Mouse (Mus musculus) kidney, postnatal 25 days (tissue): ENCODE results near the gene Cfap61.
A peak's percentile ranks its signal among the peaks of the same experiment; 100 is the strongest.

Experiments
- DNase-seq, 2 experiments: peaks; one replicate each; pipeline ENCODE4 v3.0.0; 2021; ENCODE audit warnings: mixed read lengths in 2 of 2

Gene Cfap61

DNA sequence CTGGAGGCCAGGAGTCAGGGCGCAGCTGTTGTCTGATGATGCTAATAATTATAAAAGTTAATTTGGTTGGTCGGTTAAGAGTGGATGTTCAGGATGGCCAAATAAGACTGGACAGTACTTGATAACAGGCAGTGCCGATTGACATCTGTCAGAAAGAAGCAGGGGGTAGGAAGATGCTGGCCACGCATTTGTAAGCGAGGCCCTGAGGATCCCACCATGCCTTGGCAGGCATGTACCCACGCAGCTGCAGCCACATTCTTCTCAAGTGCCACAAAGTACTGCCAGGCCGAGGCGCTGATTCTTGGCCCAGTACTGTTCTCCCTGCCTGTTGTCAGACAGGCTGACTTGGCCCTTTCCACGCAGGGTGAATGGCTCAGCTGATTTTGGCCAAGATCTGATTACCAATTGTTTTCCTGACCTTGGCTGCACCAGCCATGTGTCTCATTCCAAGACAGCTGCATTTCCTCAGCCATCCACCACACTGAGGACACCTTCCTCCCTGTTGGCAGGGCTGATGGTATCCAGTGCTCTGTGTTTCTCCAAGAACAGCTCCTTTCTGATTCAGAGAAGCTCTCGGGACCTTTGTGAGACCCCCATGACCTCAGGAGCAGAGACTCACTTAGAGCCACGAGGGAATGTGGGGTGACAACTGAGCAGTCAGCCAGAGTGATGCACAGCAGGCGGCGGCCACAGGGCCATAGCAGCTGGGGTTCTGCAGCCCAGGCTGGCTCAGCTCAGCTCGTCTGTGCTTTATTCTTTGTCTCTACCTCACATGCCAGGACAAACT, 233.6 kb downstream of the Cfap61 start:
- no peak for DNase-seq

DNA sequence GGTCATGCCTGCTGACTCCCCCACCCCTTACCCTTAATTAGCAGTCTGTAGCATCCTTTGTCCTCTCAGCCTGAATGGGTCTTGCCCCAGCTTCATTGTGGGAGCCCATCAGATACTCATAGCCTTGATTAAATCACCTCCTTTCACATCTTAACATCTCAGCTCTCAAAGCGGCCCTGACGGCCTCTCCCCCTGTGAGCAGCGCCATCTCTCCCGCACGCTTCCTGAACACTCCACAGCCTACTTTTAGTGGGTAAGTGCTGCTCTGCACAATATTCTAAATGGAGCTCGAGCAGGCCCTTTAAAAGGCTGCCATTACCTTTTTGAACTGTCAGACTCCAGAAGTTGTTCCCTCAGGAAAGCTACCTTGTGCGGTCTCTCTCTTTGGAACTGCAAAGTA, 234.9 kb downstream of the Cfap61 start:
- no peak for DNase-seq

DNA sequence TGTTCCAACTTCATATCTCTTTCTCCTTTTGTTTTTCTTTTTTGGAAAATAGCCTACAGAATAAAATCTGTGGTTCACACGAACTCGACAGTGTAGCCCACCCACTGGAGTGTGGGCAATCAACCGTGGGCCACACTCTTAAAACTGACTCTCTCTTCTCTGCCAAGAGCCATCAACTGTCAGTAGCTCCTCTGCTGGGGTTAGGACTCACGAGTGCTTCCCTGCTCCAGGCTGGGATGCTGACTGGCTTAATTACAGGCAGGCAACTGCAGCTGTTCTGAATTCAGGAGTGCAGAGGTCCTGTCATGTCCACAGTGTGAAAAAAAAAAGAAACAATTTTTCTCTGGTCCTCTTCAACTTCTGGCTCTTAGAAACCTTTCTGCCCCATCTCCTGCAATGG, 237.5 kb downstream of the Cfap61 start:
- no peak for DNase-seq

DNA sequence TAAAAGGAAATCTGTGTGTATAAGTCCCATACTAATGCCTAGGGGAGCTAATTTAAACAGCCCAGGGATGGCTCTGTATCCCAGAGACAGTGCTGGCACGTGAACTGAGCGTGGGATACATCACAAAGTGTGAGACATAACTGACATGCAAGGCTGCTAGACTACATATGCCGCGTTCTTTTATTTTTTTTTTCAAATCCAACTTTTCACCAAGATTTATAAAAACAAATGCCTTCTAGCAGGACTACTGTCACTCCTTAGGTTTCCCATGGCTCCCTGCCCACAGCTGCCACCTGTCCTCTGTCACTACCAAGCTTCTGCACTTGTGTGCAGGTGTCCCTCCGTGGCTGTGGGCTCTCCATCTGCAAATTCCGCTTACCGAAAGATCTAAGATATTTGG, 239.6 kb downstream of the Cfap61 start:
- no peak for DNase-seq

DNA sequence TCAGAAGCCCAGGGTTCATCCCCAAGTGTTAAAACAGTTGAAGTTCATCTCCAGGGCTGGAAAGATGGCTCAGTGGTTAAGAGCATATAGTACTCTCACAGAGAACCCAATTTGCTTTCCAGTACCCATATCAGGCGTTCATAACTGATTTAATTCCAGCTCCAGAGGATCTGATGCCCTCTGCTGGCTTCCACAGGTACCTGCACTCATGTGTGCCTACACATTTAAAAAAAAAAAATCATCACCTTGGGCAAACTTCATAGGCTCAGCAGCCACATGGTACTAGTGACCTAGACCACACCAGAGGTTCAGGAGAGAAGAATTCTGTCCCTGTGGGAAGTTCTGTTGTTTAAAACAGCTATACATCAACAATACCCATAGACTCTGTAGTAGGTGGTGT, 244.1 kb downstream of the Cfap61 start:
- no peak for DNase-seq

DNA sequence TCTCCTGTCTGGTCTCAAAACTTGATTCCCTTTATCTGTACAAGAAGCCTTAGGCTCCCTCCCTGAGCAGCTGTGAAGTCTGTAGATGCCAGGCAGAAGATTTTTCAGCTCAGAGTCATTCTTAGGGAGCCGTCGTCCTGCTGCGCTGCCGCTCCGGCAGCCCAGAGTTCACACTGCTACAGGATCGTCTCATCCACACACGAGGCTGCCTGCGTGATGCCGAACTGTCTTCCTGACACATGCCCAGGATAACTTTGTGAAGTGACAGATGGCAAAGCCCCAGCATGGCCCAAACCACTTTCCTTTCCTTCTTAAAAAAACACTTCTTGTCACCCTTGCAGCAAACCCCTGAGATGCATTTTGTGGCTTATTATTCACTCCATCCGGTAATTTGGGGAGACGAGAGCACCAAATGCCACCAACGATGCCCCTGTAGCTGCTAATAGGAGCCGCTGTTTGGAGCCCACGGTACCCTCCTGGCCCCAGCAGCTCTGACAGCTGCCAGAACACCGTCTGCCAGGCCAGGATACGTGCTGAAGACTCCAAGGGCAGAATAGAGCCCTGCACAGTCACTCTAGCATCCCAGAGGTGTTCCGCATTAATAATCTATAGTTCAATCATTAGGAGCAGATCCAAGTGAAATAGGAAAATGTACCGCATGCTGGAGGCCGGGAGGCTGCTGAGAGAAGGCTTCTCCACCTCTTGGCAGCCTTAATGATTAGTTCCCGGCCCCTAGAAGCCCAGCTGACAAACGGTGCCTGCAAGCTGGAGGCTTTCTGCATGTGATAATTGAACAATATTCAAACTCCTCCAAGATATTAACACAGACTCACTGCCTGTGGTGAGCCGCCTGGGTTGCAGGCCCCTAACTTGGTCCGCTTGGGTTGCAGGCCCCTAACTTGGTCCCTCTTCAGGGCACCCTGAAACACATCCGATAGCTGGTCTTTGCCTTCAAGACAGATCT, 249.5 kb downstream of the Cfap61 start:
- no peak for DNase-seq

DNA sequence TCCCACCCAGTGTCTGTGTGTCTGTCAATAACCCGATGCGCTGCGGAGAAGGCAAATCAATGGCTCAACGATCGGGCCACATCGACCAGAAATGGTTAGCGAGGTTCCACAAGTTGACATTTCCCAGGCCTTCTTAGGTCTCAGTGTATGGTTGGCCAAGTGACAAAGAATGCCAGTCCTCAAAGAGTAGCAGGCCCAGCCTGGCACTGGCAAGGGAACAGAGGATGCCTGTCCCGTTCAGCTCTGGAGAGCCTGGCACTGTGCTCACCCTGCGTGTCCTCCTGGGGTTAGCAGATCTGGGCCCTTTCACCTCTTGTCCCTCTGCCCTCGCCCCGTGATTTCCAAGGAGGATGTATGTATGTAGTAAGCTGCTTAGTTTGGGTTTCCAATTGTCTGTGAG, 261.5 kb downstream of the Cfap61 start:
- no peak for DNase-seq

DNA sequence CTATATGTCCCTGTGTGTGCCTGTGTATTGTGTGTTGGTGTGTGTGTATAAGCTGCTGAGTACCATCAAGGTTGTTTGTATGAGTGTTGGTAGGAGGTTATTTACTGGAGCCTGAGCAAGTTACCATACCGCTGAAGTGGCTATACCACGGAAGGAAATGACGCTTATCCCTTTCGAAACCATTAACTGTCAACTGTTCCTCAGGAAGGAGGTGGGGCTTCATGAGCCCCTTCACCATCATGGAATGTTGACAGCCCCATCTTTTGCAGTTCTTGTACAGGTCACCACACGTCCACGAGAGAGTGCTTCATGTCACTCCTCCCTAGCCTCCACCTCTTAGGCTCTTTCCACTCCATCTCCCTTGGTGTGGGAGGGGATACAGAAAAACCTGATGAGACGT, 263.4 kb downstream of the Cfap61 start:
- DNase-seq = no peak

DNA sequence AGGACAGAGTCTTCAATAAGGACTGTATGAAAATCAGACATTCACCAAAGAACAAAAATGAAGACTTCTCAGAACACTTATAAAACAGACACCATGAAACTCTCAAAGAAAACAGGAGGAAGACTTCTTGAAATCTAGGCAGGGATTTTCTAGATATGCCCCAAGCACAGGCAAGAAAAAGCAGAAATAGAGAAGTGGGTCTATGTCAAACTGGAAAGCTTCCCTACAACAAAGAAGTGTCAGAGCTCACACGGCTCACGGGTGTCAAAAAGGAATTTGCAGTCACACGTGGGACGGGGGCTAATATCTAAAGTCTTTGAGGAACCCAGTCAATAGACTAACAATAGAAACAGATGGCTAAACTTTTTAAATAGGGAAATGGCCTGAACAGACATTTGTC, 276.4 kb downstream of the Cfap61 start:
- no peak for DNase-seq

DNA sequence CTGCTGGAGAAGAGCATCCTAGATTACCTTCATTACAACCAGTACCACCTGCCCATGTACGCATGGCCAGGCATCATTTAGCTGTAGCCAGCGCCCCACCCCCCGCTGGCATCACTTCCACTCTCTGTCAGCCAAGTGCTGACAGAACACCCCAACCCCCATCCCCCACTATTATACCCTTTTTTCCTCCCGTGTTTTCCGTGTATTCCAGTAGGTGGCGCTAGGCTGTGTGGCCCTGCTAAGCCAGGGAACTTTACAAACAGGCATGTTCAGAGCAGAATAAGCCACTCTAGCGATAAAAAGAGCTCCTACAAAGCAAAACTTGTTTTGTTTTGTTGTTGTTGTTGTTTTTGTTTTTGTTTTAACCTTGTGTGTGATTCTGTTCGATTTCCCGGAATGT, 280.1 kb downstream of the Cfap61 start:
- peak in 1 of 2 experiments; percentile 30 for DNase-seq

DNA sequence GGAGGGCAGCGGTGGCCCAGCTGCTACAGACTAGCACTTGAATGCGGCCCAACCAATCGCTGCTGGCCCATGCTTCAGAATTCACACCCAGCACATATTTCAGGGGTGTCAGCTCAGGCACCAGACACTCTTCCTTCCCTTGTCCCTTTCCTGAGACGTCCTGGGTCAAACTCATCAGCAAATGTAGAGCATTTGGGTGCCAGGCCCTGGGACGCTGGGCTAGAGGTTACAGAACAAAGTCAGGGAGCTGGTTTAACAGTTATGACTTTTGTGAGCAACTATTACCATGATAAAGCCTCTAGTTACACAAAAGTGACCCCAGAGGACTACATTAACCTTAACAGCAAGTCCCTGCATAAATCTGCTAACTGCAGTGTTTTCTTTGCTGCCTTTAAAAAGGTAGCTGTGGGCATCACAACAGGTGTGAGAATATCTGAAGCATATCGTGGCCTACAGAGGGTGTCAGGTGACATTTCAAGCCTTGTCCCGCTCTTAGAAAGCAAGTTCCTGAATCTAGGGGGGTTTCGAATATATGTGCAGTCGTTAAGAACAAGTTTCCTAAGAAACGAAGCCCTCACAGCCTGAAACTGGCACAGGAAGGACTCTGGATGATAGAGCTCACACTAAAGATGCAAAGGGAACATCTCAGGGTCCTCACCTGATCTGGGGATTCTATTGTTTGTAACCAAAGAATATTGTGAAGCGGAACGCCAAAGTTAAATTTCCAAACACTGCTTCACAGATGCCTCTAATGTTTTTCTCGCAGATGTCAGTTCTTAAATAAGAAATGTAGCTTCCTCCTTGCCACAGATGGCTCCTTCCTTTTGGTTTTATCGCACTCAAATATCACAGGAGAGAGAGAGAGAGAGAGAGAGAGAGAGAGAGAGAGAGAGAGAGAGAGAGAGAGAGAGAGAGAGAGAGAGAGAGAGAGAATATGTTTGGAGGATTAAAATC, 281.8 kb downstream of the Cfap61 start:
- no peak for DNase-seq

DNA sequence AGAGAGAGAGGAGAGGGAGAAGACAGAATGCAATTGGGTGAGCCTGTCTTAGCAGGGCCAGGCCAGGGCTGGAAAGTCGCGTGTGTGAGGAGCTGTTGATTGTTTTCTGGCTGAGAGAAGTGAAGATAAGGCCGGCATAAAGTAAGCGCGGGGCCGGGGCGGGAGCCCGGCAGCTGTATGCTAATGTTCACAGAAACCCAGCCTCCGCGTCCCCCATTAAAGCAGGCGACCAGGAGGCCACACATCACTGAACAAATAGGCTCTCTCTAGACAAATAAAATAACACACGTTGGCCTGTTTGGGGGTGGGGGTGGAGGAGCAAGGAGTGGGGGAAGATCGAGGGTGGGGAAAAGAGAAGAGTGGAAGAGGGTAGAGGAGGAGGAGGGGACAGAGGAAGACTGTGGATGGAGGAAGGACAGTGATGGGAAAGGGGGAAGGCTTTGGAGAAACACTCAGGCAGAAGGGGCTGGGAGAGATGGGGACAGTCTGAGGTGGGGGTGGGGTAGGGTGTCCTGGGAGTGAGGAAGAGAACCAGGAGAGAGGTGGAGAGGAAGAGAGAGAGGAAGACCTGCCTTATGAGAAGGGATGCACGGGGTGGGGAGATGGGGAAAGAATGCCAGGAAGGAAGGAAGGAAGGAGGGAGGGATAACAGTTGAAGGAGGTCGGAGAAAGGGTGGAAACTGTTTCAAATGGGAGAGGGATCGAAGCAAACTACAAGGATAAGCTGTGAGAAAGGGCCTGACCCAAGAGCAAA, 282.8 kb downstream of the Cfap61 start:
- DNase-seq = no peak

DNA sequence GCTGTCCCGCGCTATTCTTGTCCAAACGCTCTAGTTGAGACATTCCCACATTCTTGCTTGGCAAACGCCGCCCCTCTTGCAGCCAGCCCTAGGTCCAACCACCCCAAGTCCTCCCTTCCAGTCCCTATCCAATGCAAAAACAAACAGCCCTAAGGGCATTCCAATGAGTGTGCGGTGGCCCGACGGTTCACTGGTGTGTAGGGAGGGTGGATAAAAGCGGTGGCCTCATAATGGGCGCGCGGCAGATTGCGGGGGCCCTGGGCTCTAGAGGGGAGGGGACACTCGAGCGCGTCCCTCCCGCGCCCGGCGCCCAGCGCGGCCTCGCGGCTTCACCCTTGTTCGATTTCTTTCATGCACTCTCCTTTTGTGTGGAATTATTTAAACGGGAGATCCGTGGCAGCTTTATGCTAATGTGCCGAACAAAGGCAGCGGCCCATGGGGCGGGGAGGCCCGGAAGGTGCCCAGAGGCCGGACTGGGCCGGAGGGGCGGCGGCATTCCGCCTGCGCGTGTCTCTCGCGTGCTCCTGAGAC, 283.6 kb downstream of the Cfap61 start:
- no peak for DNase-seq

DNA sequence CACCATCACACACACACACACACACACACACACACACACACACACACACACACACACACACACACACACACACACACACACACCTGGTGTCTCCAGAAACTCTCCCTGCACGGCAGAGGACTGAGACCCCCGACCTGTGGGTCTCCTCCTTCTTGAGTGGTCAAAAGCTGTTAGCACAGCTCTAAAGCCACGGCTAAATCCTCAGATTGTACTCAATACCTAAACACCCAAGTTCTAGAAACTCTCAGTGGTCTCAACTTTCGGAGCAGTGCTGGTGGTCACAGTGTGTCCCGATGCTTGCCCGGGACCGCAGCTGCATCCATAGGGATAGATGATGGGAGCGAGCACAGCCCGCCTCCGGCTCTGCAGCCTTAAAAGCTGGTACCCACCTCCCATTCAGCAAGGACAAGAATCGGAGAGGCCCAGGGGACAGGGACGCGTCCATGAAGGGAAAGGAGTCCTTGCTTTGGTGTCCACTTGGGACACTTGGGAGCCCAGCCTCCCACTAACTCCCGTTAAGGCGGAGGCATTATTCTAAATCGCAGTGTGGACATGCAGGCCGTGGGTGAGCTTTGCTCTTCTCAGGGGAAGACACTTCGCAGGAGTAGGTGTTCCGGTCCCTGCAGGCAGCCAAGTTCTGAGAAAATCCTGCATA, 284.4 kb downstream of the Cfap61 start:
- no peak for DNase-seq

DNA sequence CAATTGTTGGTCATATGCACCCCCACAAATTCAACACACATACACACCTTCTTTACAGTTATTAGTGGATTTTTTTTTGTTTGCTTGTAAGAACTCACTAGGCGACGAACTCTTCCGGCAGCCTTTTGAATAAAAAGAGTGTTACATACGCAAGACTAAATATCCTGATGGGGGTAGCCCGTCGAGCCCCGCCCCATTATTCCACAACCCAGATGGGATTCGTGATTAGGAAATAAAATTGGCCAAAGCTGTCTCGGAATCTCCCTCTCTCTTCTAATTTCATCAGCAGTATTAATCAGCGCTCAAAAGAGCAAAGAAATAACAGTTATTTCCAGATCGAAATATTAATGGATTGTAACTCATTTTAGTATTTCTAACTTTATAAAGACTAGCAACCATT, 285.2 kb downstream of the Cfap61 start:
- DNase-seq = no peak

DNA sequence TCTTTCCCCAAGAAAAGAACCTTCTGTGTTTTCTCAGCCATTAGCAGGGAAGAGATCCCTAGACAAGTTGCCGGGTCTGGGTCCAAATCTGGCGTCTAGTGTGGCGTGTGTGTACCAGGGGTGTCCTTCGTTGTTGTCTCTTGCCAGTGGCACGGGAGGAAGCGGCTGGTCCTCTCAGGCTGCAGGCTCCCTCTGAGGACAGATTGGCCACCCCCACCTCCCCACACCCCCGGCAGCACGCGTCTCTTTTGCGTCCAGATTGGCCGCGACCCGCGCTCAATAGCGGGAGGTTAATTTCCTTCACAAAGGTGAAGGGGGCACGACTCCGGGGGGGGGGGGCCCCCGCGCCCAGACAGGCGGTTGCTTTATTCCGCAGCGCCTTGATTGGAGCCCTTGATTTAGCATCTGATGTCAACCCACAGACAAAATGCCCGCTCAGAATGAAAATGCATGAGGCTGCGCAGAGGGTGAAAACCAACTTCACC, 286.0 kb downstream of the Cfap61 start:
- DNase-seq = no peak

DNA sequence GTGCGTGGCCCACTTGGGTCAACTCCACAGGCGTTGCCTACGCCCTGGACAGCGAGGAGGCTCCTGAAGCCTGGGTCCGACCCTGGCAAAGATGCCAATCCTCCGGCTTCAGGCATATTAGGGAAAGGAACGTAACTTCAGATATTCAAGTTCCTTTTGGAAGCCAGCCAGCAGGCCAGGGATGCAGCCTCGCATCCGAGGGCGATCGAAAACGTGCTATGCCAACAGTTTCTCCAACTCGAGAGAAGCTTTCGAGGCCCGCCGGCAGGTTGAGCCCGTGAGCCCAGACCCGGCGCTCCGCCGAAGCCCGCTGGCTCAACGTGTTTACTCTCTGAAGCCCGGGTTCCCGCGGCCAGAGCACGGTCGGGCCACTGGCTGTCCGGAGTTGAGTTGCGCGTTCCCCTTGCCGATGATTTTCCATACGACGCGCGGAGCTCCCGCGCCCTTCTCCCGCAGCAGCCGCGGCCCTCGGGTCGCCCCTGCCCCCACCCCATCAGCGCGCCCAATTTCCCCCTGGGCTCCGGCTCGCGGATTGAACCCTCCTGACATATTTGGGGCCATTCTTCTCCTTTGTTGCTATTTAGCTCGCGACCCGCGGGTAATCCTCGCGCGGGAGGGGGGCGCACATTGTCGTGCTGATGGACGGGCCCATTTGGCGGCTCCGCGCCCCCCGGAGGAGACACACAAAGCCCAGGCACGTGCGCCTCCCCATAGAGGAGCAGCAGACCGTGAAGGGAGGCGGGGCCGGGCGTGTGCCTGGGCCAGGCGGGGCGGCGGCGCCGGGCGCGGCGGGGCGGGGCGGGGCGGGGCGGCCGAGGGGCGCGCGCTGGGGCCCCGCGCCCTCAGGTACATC, 286.7 kb downstream of the Cfap61 start, which contains the start of gene Insm1:
TSS of gene Insm1 (plus strand) at position 846 of the 853 bp plus-strand sequence.
- DNase-seq = peak in 1 of 2 experiments; percentile 49

DNA sequence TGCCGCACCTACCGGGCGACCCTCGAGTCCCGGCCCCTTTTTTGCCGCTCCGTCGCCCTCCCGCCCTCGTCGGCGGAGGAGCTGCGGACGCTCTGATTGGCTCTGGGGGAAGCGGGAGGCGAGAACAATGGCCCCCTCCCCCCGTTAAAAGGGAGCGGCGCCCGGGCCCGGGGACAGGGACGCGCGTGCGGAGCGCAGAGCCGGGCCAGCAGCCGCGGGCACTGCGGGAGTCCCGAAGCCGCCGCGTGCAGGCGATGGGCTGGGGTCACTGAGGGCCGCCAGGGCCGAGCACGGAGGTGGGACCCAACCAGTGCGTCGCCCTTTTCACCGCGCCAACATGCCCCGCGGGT, 287.3 kb downstream of the Cfap61 start:
- no peak for DNase-seq

DNA sequence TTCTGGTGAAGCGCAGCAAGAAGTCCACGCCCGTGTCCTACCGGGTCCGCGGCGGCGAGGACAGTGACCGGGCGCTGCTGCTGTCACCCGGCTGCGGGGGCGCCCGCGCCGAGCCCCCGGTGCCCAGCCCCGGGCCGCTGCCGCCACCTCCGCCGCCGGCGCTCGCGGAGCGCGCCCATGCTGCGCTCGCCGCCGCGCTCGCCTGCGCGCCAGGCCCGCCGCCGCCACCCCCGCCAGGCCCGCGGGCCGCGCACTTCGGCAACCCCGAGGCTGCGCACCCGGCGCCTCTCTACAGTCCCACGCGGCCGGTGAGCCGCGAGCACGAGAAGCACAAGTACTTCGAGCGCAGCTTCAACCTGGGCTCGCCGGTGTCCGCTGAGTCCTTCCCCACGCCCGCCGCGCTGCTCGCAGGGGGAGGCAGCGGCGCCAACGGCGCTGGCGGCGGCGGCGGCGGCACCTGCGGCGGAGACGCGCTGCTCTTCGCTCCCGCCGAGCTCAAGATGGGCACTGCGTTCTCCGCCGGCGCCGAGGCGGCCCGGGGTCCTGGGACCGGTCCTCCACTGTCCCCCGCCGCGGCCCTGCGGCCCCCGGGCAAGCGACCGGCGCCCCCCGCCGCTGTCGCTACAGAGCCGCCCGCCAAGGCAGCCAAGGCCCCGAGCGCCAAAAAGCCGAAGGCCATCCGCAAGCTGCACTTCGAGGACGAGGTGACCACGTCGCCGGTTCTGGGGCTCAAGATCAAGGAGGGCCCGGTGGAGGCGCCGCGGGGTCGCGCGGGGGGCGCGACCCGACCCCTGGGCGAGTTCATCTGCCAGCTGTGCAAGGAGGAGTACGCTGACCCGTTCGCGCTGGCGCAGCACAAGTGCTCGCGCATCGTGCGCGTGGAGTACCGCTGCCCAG, 287.9 kb downstream of the Cfap61 start:
- no peak for DNase-seq
